Mouse (Mus musculus) urinary bladder, adult 2 months (tissue): ENCODE results near the gene Wwp2. TPM values are rescaled to one million over a fixed set of nuclear protein-coding genes. Genes with fewer than 3 reads are reported as not detected.

ENCODE experiments used
- DNase-seq: peaks from one replicate; pipeline ENCODE4 v3.0.0; 2022; ENCODE audit warnings: low spot score
- polyA plus RNA-seq: library from polyadenylated mRNA; depleted of rRNA; stranded (reverse); fragments of >200 nt; gene quantifications from 2 replicates; pipeline ENCODE4 v1.2.3, GENCODE M21; 2012; rRNA removed

Gene Wwp2
- polyA plus RNA-seq = 18.4 and 22.5 TPM in 2 replicates

- DNase-seq = peak; percentile 80
Observed at GRCm38 (mm10) chr8:107435962-107436831, at the start of gene Wwp2. Gene Wwp2, plus strand, starts transcription at chr8:107436365.

GRCm38 (mm10) chr8:107386642-107387041 is 49.5 kb upstream of the Wwp2 start:
- no peak for DNase-seq

- no peak for DNase-seq
Observed at GRCm38 (mm10) chr8:107387861-107388260, 48.3 kb upstream of the Wwp2 start.

- DNase-seq = no peak
Observed at GRCm38 (mm10) chr8:107389557-107389956, 46.6 kb upstream of the Wwp2 start.

- DNase-seq = peak; percentile 6
Observed at GRCm38 (mm10) chr8:107390476-107391135, 45.6 kb upstream of the Wwp2 start.

- no peak for DNase-seq
Observed at GRCm38 (mm10) chr8:107391136-107391516, 45.0 kb upstream of the Wwp2 start.

- DNase-seq = no peak
Observed at GRCm38 (mm10) chr8:107395397-107395796, 40.8 kb upstream of the Wwp2 start.

- no peak for DNase-seq
Observed at GRCm38 (mm10) chr8:107396106-107396670, 40.0 kb upstream of the Wwp2 start.

- DNase-seq = no peak
Observed at GRCm38 (mm10) chr8:107397665-107398064, 38.5 kb upstream of the Wwp2 start.

- DNase-seq = no peak
Observed at GRCm38 (mm10) chr8:107399495-107399894, 36.7 kb upstream of the Wwp2 start.

GRCm38 (mm10) chr8:107401866-107402265 is 34.3 kb upstream of the Wwp2 start:
- no peak for DNase-seq

- peak; percentile 67 for DNase-seq
Observed at GRCm38 (mm10) chr8:107403038-107403781, 33.0 kb upstream of the Wwp2 start, which contains the start of gene Nqo1. Gene Nqo1, minus strand, starts transcription at chr8:107403206.

- no peak for DNase-seq
Observed at GRCm38 (mm10) chr8:107404057-107404456, 32.1 kb upstream of the Wwp2 start.

- DNase-seq = no peak
Observed at GRCm38 (mm10) chr8:107405935-107406334, 30.2 kb upstream of the Wwp2 start.

GRCm38 (mm10) chr8:107411391-107411790 is 24.8 kb upstream of the Wwp2 start:
- DNase-seq = no peak

GRCm38 (mm10) chr8:107412552-107412951 is 23.6 kb upstream of the Wwp2 start:
- DNase-seq = no peak

- DNase-seq = no peak
Observed at GRCm38 (mm10) chr8:107413881-107414280, 22.3 kb upstream of the Wwp2 start.

- no peak for DNase-seq
Observed at GRCm38 (mm10) chr8:107417001-107417400, 19.2 kb upstream of the Wwp2 start.

GRCm38 (mm10) chr8:107424176-107424575 is 12.0 kb upstream of the Wwp2 start:
- DNase-seq = no peak

GRCm38 (mm10) chr8:107424597-107425229 is 11.5 kb upstream of the Wwp2 start, which contains the start of gene Nob1:
Gene Nob1, minus strand, starts transcription at chr8:107425051.
- peak; percentile 97 for DNase-seq

GRCm38 (mm10) chr8:107425230-107425597 is 11.0 kb upstream of the Wwp2 start:
- DNase-seq = no peak
